Mouse (Mus musculus): ENCODE measurements at regions not wholly inside any gene's neighbourhood (a gene's known extent, or its start where the extent isn't known, plus 50 kb on each side); places are given as distances from the start of the nearest gene placed in this dataset.
"Not testable (repeated sequence)": the region's sequence is repeated elsewhere in the genome, so short reads cannot be mapped to it uniquely, and the experiment has no call there.

DNA sequence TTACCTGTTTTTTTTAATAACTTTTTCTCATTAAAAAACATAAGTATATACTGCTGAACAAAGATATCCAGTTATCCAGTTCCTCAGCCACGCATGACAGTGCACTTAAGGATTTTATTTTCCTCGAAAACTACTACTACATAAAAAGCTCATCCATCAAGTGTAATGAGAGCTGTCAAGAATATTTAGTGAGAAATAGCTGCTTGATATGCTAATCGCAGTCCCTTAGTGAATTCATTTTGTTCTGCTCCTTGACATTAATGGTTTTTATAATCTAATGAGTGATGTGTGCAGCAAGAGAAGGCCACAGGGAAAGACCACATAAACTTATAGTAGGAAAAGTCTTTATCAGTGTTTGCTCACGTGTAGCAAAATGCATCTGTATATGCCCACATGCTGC, 754.0 kb upstream of the Slc39a10 start:
- in situ Hi-C loops (cut with MboI, MseI), result no loop called here

DNA sequence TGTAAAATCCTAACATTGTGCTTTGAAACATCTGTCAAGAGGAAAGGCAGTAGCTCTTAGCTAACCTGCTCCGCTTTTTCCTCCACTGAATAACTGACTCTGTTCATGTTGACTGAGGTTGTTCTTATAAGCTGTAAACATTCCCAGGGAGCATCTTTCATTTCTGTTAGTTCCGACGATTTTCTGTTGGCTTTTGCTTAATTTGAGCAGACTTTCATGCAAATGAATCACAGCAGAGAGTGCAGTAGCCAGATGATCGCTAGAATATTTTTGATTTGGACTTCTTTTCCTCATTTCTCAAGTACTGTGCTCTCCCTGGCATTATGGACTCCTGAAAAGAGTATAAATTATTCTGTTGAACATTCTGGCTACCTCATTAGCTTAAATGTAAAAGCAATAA, 713.9 kb upstream of the Slc39a10 start:
- in situ Hi-C loops (cut with MboI, MseI), result no loop called here

DNA sequence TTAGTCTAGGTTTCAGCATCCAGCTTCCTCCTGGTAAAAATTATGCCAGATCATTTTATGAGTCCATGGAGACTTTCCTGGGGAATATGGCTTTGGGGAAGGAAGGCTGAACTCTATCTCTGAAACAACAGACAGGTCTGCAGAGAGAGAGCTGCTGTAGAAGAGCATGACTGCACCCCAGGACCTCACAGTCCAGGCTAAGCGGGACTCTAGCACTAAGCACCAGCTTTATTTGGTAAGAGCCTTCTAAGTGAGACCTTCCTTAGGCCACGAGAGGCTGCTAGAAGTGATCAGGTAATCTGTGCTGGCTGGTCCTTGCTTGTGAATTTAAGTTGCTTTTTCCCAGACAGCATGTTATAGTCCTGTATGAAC, 711.3 kb upstream of the Slc39a10 start:
- in situ Hi-C loops (cut with MboI, MseI), result no loop called here

- in situ Hi-C loops (cut with MboI, MseI), result no loop called here
Observed at GRCm38 (mm10) chr1:47603294-47603988, 710.8 kb upstream of the Slc39a10 start.

DNA sequence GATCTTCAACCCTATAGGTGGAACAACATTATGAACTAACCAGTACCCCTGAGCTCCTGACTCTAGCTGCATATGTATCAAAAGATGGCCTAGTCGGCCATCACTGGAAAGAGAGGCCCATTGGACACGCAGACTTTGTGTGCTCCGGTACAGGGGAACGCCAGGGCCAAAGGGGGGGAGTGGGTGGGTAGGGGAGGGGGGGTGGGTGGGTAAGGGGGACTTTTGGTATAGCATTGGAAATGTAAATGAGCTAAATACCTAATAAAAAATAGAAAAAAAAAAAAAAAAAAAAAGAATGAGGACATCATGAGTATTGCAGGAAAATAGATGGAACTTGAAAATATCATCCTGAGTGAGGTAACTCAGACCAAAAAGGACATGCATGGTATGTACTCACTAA, 701.0 kb upstream of the Slc39a10 start:
- in situ Hi-C loops (cut with MboI, MseI), result not testable (repeated sequence)

GRCm38 (mm10) chr1:47545606-47546005, 653.0 kb upstream of the Slc39a10 start:
- in situ Hi-C loops (cut with MboI, MseI), result no loop called here

DNA sequence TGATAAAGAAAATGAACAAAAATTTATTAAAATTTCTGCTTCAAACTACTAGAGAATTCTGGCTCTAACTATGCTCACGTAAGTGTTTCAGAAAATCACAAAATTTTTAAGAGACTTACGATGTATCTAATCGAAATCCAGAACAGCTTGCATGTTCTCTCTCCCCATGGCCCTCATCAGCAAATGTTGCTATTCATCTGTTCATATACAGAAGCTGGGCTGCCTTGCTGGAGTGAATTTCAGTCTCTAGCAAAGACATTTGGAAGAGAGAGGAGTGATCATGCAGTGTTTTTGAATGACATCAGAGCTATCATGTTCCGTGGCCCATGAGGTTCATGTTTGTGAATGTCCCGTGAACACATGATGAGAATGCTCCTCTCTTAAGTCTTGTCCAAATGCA, 618.8 kb upstream of the Slc39a10 start:
- in situ Hi-C loops (cut with MboI, MseI), result no loop called here

- in situ Hi-C loops (cut with MboI, MseI), result no loop called here
Observed at GRCm38 (mm10) chr1:47507801-47508200, 615.1 kb upstream of the Slc39a10 start.

DNA sequence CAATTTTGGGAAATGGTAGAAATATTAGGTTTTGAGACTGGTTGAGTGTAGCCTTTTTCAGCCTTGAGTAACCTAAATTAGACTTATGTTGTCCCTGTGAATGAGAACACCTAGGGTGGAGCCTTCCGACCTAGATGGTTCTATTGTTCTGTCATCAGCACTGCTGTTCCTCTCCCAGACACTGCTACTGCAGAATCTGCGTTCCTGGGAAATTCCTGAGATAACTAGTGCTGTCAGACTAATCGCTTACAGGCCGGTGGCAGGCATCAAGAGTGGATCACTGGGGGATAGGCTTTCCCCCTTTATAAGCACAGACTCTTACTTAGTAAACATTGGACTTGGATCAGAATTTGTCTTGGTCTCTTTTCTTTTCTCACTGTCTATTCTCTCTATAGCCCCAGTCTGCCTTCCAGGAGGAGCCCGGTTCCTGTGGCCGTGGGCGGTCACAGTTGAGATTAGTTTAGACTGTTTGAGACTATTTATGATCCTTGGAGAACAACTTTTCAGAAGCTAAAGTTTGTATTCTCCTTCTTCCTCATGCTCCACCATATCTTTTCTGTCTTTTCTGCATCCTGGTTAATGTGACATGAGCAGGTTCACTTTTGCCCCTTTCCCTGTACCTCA, 596.0 kb upstream of the Slc39a10 start:
- in situ Hi-C loops (cut with MboI, MseI), result no loop called here

- in situ Hi-C loops (cut with MboI, MseI), result no loop called here
Observed at GRCm38 (mm10) chr1:47486087-47486486, 593.4 kb upstream of the Slc39a10 start.

DNA sequence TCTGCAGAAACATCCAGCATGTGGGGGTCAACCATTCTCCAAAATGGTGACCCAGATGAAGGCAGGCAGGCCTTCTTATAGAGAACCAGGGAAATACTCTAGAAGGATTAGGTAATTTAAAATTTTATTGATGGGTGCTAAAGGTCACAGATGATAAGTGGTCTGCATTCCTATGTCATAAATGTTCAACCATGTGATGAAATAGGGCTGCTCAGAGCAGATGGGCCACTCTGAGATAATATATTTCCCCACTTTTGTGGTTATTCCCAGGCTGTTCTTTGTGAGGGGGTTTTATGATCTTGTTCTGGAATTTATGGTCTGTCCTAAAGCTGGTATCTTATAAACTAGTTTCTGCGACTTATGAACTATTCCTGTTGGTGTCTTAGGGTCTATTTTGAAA, 586.4 kb upstream of the Slc39a10 start:
- in situ Hi-C loops (cut with MboI, MseI), result no loop called here

DNA sequence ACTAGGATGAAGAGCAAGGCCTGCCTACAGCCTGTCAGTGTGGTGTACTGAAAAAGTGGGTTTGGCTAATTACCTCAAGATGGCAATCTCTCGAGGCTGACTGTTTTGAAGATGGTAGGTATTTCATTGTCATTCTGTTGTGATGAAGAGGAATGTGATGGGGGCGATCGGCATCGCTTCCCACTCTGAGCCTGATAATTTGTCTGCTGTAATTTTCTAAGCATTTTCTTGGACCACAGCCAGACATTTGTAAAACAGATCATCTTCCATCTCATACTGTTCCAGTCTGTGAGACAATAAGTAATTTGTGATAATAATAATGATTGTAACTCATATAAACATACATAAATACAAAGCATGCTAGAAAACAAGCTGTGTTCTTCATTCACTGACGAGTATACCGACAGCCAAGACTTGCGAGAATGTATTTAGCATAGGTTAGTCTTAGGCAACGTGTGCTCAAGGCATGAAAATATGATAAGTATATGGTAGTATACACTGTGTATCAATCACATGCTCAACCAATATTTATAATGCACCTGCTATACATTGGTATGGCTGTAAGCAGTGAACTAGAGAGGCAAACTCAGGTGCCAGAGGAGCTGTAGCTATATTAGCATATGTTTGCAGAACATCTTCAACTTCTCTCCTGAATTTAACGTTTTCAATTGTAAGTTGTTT, 574.1 kb upstream of the Slc39a10 start:
- in situ Hi-C loops (cut with MboI, MseI), result no loop called here

DNA sequence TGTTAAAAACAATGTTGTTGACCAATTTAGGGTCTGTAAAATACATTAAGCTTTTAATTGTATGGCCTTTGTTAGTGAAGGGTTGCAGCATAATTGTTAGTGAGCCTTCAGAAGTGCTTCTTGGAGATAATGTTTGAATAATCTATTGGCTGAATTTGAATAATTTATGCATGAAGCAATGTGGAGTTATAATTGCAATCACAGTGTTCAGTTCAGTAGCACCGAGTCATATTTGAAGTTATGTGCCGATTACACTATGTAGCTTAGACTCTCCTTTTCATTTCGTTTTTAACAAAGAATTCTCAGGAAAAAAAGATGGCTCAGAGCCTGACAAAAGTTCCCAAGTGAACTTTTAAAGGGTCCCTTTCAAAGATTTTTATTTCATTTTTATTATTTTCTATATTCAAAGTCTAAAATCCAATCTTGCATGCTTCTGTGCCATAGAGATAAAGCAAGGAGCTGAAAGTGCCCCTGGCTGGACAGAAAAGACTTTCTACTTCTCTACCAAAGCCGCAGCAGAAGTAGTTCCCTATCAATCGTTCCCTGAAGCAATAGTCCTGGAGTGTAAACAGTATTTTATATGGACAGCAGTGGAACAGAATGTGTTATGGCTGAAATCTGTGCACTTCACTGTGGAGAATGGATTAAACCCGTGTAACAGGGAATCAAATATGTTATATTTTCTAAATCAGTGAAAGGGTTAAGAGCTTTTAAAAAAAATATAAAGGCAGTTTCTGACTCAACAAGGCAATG, 556.3 kb upstream of the Slc39a10 start:
- in situ Hi-C loops (cut with MboI, MseI), result no loop called here

GRCm38 (mm10) chr1:47448070-47448469, 555.4 kb upstream of the Slc39a10 start:
- in situ Hi-C loops (cut with MboI, MseI), result no loop called here

DNA sequence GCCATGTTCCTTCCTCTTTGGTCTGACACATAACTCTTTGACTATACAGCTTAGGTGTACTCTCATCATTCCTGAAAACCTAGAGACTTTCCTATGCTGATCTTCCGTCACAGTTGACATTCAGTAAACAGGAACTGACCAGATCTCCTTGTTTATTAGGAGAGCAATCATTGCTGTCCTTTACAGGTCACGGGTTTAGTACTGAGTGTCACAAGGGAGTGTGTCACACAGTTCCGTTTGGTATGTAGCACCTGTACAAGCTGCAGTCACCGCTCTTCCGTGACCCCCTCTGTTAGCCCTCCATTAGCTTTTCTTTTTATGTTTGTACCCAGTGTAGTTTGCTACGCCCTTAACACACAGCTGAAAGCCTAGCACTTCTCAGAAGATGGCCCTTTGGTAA, 553.4 kb upstream of the Slc39a10 start:
- in situ Hi-C loops (cut with MboI, MseI), result no loop called here

DNA sequence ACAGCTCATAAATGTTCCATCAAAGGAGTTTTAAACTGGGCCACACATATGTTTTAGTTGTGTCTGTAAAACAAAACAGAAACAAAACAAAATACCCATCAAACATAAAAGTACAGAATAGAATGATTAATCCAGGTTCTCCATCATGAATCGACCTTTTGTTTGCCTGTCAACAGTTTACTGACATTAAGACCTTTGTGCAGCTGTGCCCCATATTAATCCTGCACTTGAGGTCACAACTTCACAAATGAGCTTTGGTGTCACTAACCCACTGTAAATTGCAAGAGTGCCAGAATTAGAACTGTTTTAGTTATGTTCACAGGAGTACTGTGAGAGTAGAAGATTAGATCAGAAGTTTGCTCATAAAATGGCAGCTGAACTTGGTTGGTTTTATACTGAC, 540.2 kb upstream of the Slc39a10 start:
- in situ Hi-C loops (cut with MboI, MseI), result no loop called here

GRCm38 (mm10) chr1:47405164-47405563, 512.5 kb upstream of the Slc39a10 start:
- in situ Hi-C loops (cut with MboI, MseI), result no loop called here

GRCm38 (mm10) chr1:47386579-47386978, 493.9 kb upstream of the Slc39a10 start:
- in situ Hi-C loops (cut with MboI, MseI), result no loop called here

DNA sequence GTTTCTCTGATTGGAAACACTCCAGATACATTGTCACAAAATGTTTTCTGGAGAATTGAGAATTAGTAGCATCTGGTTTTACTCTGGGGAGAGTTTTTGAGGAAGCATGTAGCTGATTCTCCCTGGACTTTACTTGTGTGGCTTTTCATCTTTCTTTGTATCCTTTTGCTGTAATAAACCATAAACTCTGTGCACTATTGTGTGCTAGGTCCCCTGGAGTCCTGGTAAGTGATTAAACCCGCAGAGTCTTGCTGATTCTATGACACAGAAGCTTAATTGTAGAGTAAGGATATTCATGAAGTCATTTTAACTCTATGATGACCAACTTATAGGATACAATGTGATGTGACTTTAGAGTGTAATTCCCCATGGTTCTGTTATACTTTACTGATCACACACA, 486.1 kb upstream of the Slc39a10 start:
- in situ Hi-C loops (cut with MboI, MseI), result no loop called here

- in situ Hi-C loops (cut with MboI, MseI), result no loop called here
Observed at GRCm38 (mm10) chr1:47339718-47340439, 447.2 kb upstream of the Slc39a10 start.

DNA sequence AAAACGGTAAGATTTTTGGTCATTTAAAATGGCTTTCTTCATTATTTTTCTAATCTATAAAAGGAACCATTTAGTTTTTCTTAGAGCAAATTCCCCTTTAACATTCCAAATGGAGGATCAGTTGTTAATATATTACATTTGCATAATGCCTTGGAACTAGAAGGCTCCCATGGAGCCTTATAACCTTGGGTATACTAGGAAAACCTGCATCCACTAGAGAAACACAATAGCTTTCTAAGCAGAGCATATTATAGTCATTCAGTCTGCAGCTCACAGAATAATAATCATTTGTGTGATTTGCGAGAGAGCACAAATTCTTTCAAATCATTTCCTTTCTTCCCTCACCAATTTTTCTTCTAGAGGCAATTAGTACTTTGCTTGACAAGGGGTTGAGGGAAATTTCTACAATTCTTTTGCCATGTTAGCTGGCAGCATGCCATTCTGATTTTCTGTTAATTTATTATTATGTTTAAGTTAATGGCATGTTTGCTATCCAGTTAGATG, 418.0 kb upstream of the Slc39a10 start:
- in situ Hi-C loops (cut with MboI, MseI), result no loop called here

- in situ Hi-C loops (cut with MboI, MseI), result no loop called here
Observed at GRCm38 (mm10) chr1:47306961-47307360, 414.3 kb upstream of the Slc39a10 start.
